Mouse (Mus musculus) heart, adult 10 weeks (tissue): ENCODE measurements around the gene Tle2. TPM values are rescaled to one million over a fixed set of nuclear protein-coding genes. Genes with fewer than 3 reads are reported as not detected.

ENCODE experiments used
- polyA plus RNA-seq: library from polyadenylated mRNA; stranded (reverse); fragments of 350-450 nt; fragmentation: Illumina TruSeq; extraction: RNeasy Lipid Tissue Mini Kit (QIAGEN cat#74804); gene quantifications from one replicate; pipeline ENCODE4 v1.2.3, GENCODE M21; 2014; ENCODE audit warnings: low read depth, low replicate concordance

Tle2 gene
- 16.3 TPM for polyA plus RNA-seq

GRCm38 (mm10) chr10:81574081-81575056 is at the start of gene Tle2:
Tle2 (plus strand) TSS chr10:81574561.

DNA sequence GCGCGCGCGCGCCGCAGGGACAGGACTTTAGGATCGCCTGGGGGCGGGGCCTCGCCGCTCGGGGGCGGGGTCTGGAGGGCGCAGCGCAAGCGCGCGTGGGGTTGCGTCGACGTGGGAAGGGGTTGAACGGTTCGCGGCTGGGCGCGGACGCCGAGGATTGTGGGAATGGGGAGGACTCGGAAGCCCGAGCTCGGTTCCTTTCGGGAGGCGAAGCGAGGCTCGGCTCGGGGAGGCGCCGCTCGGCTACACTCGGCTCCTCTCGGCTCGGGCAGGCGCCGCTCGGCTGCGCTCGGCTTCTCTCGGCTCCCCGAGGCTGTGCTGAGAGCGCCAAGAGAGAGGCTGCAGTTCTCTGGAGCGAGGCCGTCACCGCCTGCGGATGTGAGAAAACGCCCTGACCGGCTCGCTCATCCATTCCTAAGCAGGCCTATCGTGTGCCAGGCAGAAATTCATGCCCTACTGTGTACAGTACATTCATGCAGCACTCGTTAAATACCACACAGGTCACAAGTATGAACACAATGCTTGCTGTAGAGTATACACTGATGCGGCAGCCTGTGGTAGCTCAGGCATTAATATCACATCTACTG is 29.1 kb upstream of the Tle2 start, which contains the start of gene Gna11:
Gna11 (minus strand) TSS at position 30 of the 587 bp plus-strand sequence.

DNA sequence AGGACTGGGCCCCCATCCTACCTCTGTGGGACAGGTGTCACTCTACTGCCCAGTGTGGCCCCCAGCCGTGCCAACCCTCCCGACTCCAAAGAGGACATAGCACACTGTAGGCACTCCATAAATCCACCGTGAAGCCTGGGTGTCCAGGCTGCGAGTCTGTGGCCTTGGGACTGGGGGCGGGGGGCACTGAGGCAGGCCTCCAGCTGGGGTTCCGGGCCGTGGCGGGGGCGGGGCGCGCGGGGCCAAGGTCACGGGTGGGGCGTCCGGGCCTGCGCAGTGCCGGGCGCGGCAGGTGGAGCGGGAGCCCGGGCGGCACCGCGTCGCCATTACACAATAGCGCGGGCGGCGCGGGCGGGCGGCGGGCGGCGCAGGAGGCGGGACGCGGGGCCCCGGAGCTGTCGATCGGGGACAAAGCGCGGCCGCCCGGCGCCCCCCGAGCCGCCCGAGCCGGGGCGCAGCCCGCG is 15.2 kb upstream of the Tle2 start, which contains the start of gene Aes:
Aes (plus strand) TSS at position 326 of the 464 bp plus-strand sequence.

DNA sequence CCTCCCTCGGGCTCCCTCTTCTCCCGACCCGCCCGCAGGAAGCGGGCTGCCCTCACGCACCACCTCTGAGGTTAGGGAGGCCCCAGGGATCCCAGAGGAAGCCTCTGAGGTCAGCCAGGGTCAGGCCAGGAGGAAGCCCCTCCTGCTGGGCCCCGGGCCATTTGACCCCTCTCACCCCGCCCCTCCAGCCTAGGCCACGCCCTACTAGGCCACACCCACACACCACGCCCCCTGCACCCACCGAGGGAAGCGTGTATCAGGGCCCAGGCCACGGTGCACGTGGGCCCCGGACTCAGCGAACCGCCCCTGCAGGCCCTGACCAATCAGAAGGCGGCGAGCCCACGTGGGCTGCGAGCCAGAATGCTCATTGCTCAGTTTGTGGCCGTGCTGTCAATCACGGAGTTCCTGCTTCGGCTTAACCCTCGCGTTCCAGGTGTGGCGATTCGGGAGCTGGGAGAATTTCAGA is 26.4 kb downstream of the Tle2 start, which contains the start of gene Tle6:
Tle6 (minus strand) TSS at position 336 of the 466 bp plus-strand sequence.

GRCm38 (mm10) chr10:81605974-81606751 is 31.8 kb downstream of the Tle2 start, which contains the start of gene BC025920:
BC025920 (plus strand) TSS chr10:81606270.

GRCm38 (mm10) chr10:81626994-81627835 is 52.9 kb downstream of the Tle2 start, which contains the start of gene Sirt6:
Sirt6 (minus strand) TSS chr10:81627797.

DNA sequence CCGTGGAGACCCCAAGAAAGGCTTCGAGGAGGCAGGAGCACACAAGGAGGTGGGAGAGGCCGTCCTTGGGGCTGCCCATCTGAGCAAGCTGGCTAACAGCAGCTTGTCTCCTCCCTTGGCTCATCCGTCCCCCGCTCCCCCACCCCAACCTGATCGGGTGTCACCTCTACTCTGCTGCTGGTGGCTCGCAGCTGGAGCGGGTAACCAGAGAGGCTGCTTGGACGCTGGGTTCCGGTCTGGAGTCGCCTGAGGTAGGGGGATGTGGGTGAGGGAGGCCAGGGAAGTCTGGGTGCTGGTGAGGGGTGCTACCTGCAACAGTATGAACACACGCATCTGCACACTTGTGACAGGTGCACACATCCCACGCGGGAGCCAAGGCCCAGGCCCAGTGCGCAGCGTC is 54.0 kb downstream of the Tle2 start, which contains the start of gene Ankrd24:
Ankrd24 (plus strand) TSS at position 151 of the 400 bp plus-strand sequence.

Other genes with a start within 250 kb of the Tle2 start
- gene Tbxa2r, start 245.8 kb upstream of the Tle2 start, polyA plus RNA-seq = 2.3 TPM
- 3.9 TPM for gene Gipc3, start 231.3 kb upstream of the Tle2 start, polyA plus RNA-seq
- 47.1 TPM for gene Hmg20b, start 224.1 kb upstream of the Tle2 start, polyA plus RNA-seq
- 6.7 TPM for gene Mfsd12, start 217.1 kb upstream of the Tle2 start, polyA plus RNA-seq
- not detected for gene 4930404N11Rik, start 208.7 kb upstream of the Tle2 start, polyA plus RNA-seq
- gene Fzr1, start 196.0 kb upstream of the Tle2 start, polyA plus RNA-seq = 21.5 TPM
- gene Dohh, start 190.1 kb upstream of the Tle2 start, polyA plus RNA-seq = 54.8 TPM
- 2.0 TPM for gene Gm48551, start 190.1 kb upstream of the Tle2 start, polyA plus RNA-seq
- not detected for gene Gm48552, start 185.6 kb upstream of the Tle2 start, polyA plus RNA-seq
- 6.5 TPM for gene Smim24, start 181.5 kb upstream of the Tle2 start, polyA plus RNA-seq
- gene Nfic, start 118.9 kb upstream of the Tle2 start, polyA plus RNA-seq = 69.1 TPM
- 0.50 TPM for gene Celf5, start 91.9 kb upstream of the Tle2 start, polyA plus RNA-seq
- gene Ncln, start 78.2 kb upstream of the Tle2 start, polyA plus RNA-seq = 59.9 TPM
- 0.65 TPM for gene S1pr4, start 74.4 kb upstream of the Tle2 start, polyA plus RNA-seq
- gene Gna15, start 50.3 kb upstream of the Tle2 start, polyA plus RNA-seq = 2.3 TPM
- gene Gna11, start 29.4 kb upstream of the Tle2 start, polyA plus RNA-seq = 52.1 TPM
- 1,032 TPM for gene Aes, start 15.1 kb upstream of the Tle2 start, polyA plus RNA-seq
- gene Tle6, start 26.5 kb downstream of the Tle2 start, polyA plus RNA-seq = 14.7 TPM
- 5.9 TPM for gene BC025920, start 31.7 kb downstream of the Tle2 start, polyA plus RNA-seq
- gene Sirt6, start 53.2 kb downstream of the Tle2 start, polyA plus RNA-seq = 8.1 TPM
- gene Ankrd24, start 54.0 kb downstream of the Tle2 start, polyA plus RNA-seq = 19.0 TPM
- 2.7 TPM for gene Gm10778, start 74.5 kb downstream of the Tle2 start, polyA plus RNA-seq
- gene Zfp433, start 130.3 kb downstream of the Tle2 start, polyA plus RNA-seq = 4.7 TPM
- gene Gm3055, start 196.6 kb downstream of the Tle2 start, polyA plus RNA-seq = 3.5 TPM
- gene Gm4767, start 237.6 kb downstream of the Tle2 start, polyA plus RNA-seq = 0.68 TPM